Mouse (Mus musculus): ENCODE results near the gene Btbd1.

The Btbd1 gene

GRCm38 (mm10) chr7:81788536-81788935 lies 40.7 kb downstream of the Btbd1 start:
- no peak for DNase-seq (ENCODE audit: low spot score)

DNA sequence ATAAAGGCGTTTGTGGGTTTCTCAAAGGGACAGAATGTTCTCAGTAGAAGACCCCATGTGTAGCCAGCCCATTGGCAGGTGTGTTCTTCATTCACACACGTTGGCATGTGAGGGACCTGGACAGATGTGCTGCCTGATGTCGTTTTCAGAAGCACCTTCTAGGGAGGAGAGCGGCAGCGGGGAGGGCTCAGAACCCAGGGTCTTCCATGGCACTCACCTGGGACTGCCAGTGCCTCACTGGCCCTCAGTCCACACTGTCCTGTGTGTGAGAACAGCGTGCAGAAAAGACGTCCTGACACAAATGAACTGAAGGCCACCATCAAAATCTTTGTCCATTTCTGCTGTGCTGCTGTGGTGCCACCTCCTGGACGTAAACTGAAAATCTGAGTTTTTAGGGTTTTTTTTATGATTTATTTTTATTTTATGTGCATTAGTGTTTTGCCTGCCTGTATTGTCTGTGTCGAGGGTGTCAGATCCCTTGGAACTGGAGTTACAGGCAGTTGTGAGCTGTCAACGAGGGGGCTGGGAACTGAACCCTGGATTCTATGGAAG lies 51.5 kb downstream of the Btbd1 start:
- no peak for DNase-seq (ENCODE audit: low spot score)

GRCm38 (mm10) chr7:81775325-81775724 lies 53.9 kb downstream of the Btbd1 start:
- no peak for DNase-seq (ENCODE audit: low spot score)

DNA sequence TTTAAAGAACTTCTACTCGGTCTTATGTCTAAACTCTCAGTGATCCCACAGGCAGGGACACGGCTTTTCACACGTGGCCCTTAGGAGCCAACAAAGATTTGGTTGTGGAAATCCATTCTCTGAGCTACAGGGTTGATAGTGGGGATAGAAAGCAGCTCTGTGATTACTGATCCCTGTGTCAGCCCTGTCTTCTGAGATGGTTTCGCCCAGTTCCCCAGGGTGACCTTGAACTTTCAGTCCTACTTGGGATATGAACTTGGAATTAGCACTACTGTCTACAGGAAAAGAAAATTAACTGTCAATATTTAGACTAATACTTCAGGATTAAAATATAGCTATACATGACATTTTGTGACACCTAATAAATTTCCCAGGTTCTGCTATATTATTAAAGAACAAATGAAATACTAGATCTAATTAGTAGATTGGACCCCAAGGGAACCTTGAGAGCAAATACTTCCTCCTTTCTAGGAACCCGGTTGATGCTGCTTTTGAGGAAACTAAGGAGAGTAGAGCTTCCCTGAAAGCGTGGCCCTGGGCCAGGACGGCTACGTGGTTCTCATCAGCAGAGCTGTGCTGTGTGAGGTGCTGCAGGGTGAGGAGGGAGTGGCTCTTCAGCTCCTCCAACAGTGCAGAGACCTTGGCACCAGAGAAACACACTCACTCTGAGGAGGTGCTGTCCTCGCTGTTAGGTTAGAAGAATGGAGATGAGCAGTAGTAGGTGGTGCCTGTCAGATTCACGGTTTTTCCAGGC lies 56.3 kb downstream of the Btbd1 start:
- no peak for DNase-seq (ENCODE audit: low spot score)

- peak; percentile 46 for DNase-seq (ENCODE audit: low spot score)
Measured at GRCm38 (mm10) chr7:81763110-81763845, 66.0 kb downstream of the Btbd1 start.

DNA sequence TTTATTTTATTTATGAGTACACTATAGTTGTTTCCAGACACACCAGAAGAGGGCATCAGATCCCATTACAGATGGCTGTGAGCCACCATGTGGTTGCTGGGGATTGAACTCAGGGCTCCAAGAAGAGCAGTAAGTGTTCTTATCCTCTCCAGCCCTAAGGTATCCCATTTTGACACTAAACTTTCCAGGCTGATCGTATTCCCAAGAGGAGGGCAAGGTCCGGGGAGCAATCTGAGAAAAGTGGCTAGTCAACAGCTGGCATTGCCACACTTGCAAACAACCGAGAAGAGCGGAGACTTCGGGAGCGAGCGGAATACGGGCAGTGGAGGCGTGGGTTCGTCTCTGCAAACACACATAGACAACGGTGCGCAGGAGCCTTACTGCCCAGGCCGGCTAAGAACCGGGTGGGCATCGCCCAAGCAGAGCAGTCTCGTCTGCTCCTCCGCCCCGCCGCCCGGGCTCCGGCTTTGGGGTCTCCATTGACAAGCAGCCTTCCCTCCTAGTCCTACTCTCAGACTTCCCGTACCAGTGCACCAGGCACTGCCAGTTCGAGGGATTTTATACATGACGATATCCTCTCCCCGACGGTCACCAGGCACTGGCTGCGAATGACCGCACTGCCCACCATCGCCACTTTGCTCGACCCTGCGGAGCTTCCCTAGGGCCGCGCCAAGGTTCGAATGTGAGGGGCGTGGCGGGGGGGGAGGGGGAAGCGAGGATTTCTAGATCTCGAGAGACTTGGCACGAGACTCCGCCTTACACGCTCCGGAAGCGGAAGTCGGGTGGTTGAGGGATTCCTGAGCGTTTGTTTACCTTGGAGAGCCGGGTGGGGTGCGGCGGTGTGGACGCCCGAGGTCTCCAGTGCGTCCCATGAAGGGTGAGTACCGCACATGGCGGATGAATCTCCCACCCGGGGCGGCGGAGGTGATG lies 66.8 kb downstream of the Btbd1 start, which contains the start of gene Ramac:
Ramac (plus strand) TSS at position 746 of the 930 bp plus-strand sequence.
- peak; percentile 91 for DNase-seq (ENCODE audit: low spot score)

DNA sequence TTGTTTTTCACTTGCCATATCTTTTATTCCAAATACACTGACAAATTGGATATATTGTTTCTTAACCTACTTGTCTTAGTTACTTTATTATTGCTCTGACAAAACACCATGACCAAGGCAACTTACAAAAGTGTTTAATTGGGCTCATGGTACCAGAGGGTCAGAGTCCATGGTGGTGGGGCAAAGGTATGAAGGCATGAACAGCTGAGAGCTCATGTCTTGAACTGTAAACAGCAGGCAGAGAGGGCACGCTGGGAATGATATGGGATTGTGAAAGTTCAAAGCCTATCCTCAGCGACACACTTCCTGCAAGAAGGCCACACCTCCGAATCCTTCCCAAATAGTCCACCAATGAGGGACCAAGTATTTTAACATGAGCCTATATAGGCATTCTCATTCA lies 81.3 kb downstream of the Btbd1 start:
- DNase-seq (ENCODE audit: low spot score), result no peak

DNA sequence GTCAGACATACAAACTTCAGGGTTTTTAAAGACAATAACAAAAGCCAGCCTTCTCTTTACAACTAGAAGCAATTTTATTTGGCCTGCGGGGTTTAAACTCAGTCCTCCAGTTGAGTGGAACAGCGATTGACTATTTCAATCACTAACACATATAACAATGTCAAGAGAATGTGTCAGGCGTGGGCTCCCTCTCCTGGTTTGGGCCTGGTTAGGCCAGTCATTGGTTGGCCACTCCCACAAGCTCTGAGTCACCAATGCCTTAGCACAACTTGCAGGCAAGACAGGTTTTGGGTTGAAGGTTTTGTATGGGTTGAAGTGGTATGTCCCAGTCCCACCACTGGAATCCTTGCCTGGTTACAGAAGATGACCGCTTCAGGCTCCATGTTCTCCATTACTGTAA lies 85.1 kb downstream of the Btbd1 start:
- DNase-seq (ENCODE audit: low spot score), result no peak
